Mouse (Mus musculus): ENCODE results near the gene Vmn1r83.

Vmn1r83 gene

GRCm38 (mm10) chr7:12329381-12329780, at the start of gene Vmn1r83:
Gene Vmn1r83 (minus strand): TSS chr7:12329481.
- no peak for DNase-seq (ENCODE audit: low spot score in 2 of 2)

DNA sequence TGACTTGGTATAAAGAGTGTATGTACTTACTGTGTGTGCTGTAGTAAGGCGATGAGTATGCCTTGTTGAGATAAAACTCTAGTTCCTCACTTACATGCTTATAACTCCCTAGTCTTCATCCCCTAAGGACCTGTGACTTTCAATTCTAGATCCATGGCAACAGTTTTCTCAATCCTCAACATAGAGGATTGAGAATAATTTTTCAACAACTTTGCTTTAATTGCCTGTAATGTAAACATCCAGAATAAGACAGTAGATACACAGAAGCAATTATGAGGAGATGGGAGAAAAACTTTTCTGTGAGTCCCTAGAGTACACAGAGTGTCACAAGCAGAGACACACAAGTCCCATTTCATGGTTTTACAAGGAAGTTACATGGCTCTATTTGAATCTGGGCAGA, 39.9 kb upstream of the Vmn1r83 start, which contains the start of gene Vmn1r84:
Gene Vmn1r84, minus strand, starts transcription at position 101 of the 400 bp plus-strand sequence.
- DNase-seq (ENCODE audit: low spot score in 2 of 2): no peak

GRCm38 (mm10) chr7:12300130-12300529, 29.2 kb downstream of the Vmn1r83 start, which contains the start of gene Vmn1r82:
Gene Vmn1r82 (plus strand): TSS chr7:12300430.
- no peak for DNase-seq (ENCODE audit: low spot score in 2 of 2)
